Mouse (Mus musculus): ENCODE measurements around the gene Nt5c. TPM values are rescaled to one million over a fixed set of nuclear protein-coding genes. Genes with fewer than 3 reads are reported as not detected.

The Nt5c gene
- polyA plus RNA-seq, 1 experiment: 85.8 TPM

DNA sequence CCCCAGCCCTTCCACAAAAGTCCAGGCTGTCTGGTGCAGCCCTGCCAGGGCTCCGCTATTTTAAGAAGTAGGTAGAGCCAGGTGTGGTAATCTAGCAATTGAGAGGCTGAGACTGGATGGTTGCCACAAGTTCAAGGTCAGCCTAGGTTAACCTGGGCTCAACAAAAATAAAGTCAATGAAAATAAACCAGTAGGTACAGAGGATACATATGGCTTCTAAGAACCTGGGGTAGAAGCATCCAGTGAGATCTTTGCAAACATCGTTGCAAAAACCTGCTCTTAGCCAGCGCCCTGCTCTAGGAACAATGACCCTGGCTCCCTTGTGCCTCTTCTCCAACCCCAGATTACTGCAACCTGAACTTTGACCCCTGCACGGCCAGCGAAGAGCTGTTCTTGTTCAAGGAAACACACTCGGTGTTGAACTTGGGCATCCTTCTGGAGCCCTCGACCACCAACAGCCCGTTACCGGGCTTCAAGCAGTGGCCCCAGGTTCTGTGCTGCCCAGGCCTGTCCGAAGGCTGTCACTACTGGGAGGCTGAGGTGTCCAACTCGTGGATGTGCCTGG, 44.3 kb downstream of the Nt5c start:
- no peak for TF ChIP-seq POLR2A (IDR thresholded peaks at IDR 0.05; ENCODE audit: extremely low read depth, insufficient read depth, low read length)
- Histone ChIP-seq H3K4me3 (ENCODE audit: insufficient read depth, low read length) (no peak overlapping the region), H3K4me1 (ENCODE audit: control insufficient read depth, insufficient read depth, low read length) (no peaks in the 10 kb centered on the region), H3K27ac (ENCODE audit: insufficient read depth, low read length) (no peak overlapping the region)

GRCm38 (mm10) chr11:115446906-115447305, 44.8 kb downstream of the Nt5c start:
- no peaks in the 10 kb centered on the region for H3K4me1 ChIP-seq (ENCODE audit: control insufficient read depth, insufficient read depth, low read length)
- H3K4me3 ChIP-seq (ENCODE audit: insufficient read depth, low read length): no peak overlapping the region
- no peak for TF ChIP-seq CTCF (IDR thresholded peaks at IDR 0.05; ENCODE audit: extremely low read depth, insufficient read depth, low read length)
- TF ChIP-seq POLR2A (IDR thresholded peaks at IDR 0.05; ENCODE audit: extremely low read depth, insufficient read depth, low read length): no peak
- H3K27ac ChIP-seq (ENCODE audit: insufficient read depth, low read length): no peak overlapping the region

- H3K4me1 ChIP-seq (ENCODE audit: control insufficient read depth, insufficient read depth, low read length): no peaks in the 10 kb centered on the region; the same call in 1 of the 2 replicates
- no peak overlapping the region for H3K27ac ChIP-seq (ENCODE audit: insufficient read depth, low read length)
- H3K4me3 ChIP-seq (ENCODE audit: insufficient read depth, low read length): no peak overlapping the region
- no peak for TF ChIP-seq CTCF (IDR thresholded peaks at IDR 0.05; ENCODE audit: extremely low read depth, insufficient read depth, low read length)
- TF ChIP-seq POLR2A (IDR thresholded peaks at IDR 0.05; ENCODE audit: extremely low read depth, insufficient read depth, low read length): no peak
Observed at GRCm38 (mm10) chr11:115441417-115441816, 50.2 kb downstream of the Nt5c start.

Other genes starting within 250 kb of the Nt5c start
- gene Grin2c, start 224.6 kb downstream of the Nt5c start, polyA plus RNA-seq (2012; rRNA removed): 35.8 and 37.4 TPM in 2 replicates
- gene Fdxr, start 214.8 kb downstream of the Nt5c start, polyA plus RNA-seq (2012; rRNA removed): 32.6 and 33.4 TPM in 2 replicates
- gene Fads6, start 194.2 kb downstream of the Nt5c start, polyA plus RNA-seq (2012; rRNA removed): 14.0 and 15.3 TPM in 2 replicates
- 2.2 and 3.4 TPM in 2 replicates for gene Otop2, start 184.7 kb downstream of the Nt5c start, polyA plus RNA-seq (2012; rRNA removed)
- 0.40 and 0.44 TPM in 2 replicates for gene Ush1g, start 169.8 kb downstream of the Nt5c start, polyA plus RNA-seq (2012; rRNA removed)
- gene Otop3, start 157.1 kb downstream of the Nt5c start, polyA plus RNA-seq (2012; rRNA removed): 0.06 TPM in 1 of 2 replicates, not detected in the other
- 102 and 103 TPM in 2 replicates for gene Hid1, start 124.1 kb downstream of the Nt5c start, polyA plus RNA-seq (2012; rRNA removed)
- 20.6 and 21.5 TPM in 2 replicates for gene Cdr2l, start 109.9 kb downstream of the Nt5c start, polyA plus RNA-seq (2012; rRNA removed)
- gene Mrpl58, start 88.1 kb downstream of the Nt5c start, polyA plus RNA-seq (2012; rRNA removed): 121 and 124 TPM in 2 replicates
- 720 and 722 TPM in 2 replicates for gene Atp5h, start 71.9 kb downstream of the Nt5c start, polyA plus RNA-seq (2012; rRNA removed)
- 75.0 and 81.1 TPM in 2 replicates for gene Kctd2, start 71.7 kb downstream of the Nt5c start, polyA plus RNA-seq (2012; rRNA removed)
- gene Trim80, start 51.3 kb downstream of the Nt5c start, polyA plus RNA-seq (2012; rRNA removed): not detected in 2 replicates
- gene Slc16a5, start 29.4 kb downstream of the Nt5c start, polyA plus RNA-seq (2012; rRNA removed): not detected in 2 replicates
- 8.7 and 11.7 TPM in 2 replicates for gene Armc7, start 16.2 kb downstream of the Nt5c start, polyA plus RNA-seq (2012; rRNA removed)
- gene Jpt1, start 22.5 kb upstream of the Nt5c start, polyA plus RNA-seq (2012; rRNA removed): 206 and 211 TPM in 2 replicates
- gene Sumo2, start 44.4 kb upstream of the Nt5c start, polyA plus RNA-seq (2012; rRNA removed): 329 and 331 TPM in 2 replicates
- 70.6 and 70.8 TPM in 2 replicates for gene Nup85, start 72.6 kb upstream of the Nt5c start, polyA plus RNA-seq (2012; rRNA removed)
- gene Mrps7, start 112.1 kb upstream of the Nt5c start, polyA plus RNA-seq (2012; rRNA removed): 46.6 and 50.5 TPM in 2 replicates
- gene Gga3, start 112.2 kb upstream of the Nt5c start, polyA plus RNA-seq (2012; rRNA removed): 55.4 and 56.5 TPM in 2 replicates
- 37.2 and 39.7 TPM in 2 replicates for gene Mif4gd, start 121.1 kb upstream of the Nt5c start, polyA plus RNA-seq (2012; rRNA removed)
- 88.3 and 91.8 TPM in 2 replicates for gene Slc25a19, start 136.4 kb upstream of the Nt5c start, polyA plus RNA-seq (2012; rRNA removed)
- gene Grb2, start 216.7 kb upstream of the Nt5c start, polyA plus RNA-seq (2012; rRNA removed): 106 and 110 TPM in 2 replicates